20 mouse cellular contexts compared by ENCODE assay signal in genomic region chr17:87700101-87700500, GRCm38 (mm10). TPM values are rescaled to one million over a fixed set of nuclear protein-coding genes. Genes with fewer than 3 reads are reported as not detected.
A peak's percentile ranks its signal among the peaks of the same experiment; 100 is the strongest.
DNase-seq lines count a peak whose midpoint lies in the region; ATAC-seq lines count a peak whose summit lies in the region.
"Had no signal": no experiment of that assay in that cellular context is flagged by ENCODE, and none has a peak within 500 bp of the region (broad histone marks: within the 10 kb centered on the region; RNA-seq: fewer than 3 reads in every experiment).

No protein-coding gene starts in this region.

- H3K9ac ChIP-seq in limb, embryonic 11.5 days (ENCODE audit: low read length): no peak overlapping the region
- H3K9ac ChIP-seq: forebrain, embryonic 12.5 days; heart, embryonic 12.5 days; midbrain, embryonic 12.5 days had no signal

- no peak overlapping the region for H3K4me3 ChIP-seq in limb, embryonic 11.5 days (ENCODE audit: low read depth, low read length)
- no peak overlapping the region for H3K4me3 ChIP-seq in limb, embryonic 10.5 days
- H3K4me3 ChIP-seq: forebrain, embryonic 12.5 days; heart, embryonic 12.5 days; hindbrain, embryonic 10.5 days; midbrain, embryonic 12.5 days had no signal

- ATAC-seq in limb, embryonic 11.5 days (ENCODE audit: insufficient number of reproducible peaks, low FRiP score, low TSS enrichment, low read depth): peak; percentile 38
- ATAC-seq in inflammation-experienced regulatory T-cells, adult 6 months: no peak
- ATAC-seq: CD4-positive, CD25-positive, alpha-beta regulatory T cell, adult 4 months; hindbrain, embryonic 16.5 days had no signal

- H3K36me3 ChIP-seq in limb, embryonic 11.5 days (ENCODE audit: control insufficient read depth, insufficient read depth, low read length): 0 out of 2 replicates have a peak, but pooled peaks cover 5% of the 10 kb centered on the region
- H3K36me3 ChIP-seq in limb, embryonic 10.5 days: peaks cover 96% of the 10 kb centered on the region

- no peaks in the 10 kb centered on the region for H3K27me3 ChIP-seq in limb, embryonic 11.5 days (ENCODE audit: control insufficient read depth, insufficient read depth, low read length)
- H3K27me3 ChIP-seq in limb, embryonic 10.5 days (ENCODE audit: low read depth, poor library complexity, severe bottlenecking): no peaks in the 10 kb centered on the region
- H3K27me3 ChIP-seq: forebrain, embryonic 12.5 days; heart, embryonic 12.5 days; midbrain, embryonic 12.5 days had no signal

- peak; percentile 28 for DNase-seq in adrenal gland, postnatal 14 days
- no peak for DNase-seq in adrenal gland, postnatal 25 days
- DNase-seq in limb, embryonic 11.5 days (ENCODE audit: low spot score): peak; percentile 28
- DNase-seq in limb, embryonic 10.5 days (ENCODE audit: low spot score): no peak
- DNase-seq in testis, postnatal 10 days (ENCODE audit: low spot score): peak; percentile 23
- no peak for DNase-seq in testis, postnatal 14 days (ENCODE audit: low spot score)
- DNase-seq: cerebellum, adult 11-12 months; cerebellum, postnatal 10 days; heart, postnatal 10 days; kidney, postnatal 4 days; lung, adult 18-20 months; lung, postnatal 10 days; right cerebral cortex, postnatal 4 days had no signal

- no peak overlapping the region for H3K4me2 ChIP-seq in limb, embryonic 11.5 days (ENCODE audit: low read depth, severe bottlenecking)
- H3K4me2 ChIP-seq: forebrain, embryonic 12.5 days; heart, embryonic 12.5 days; midbrain, embryonic 12.5 days had no signal

- 0 out of 2 replicates have a peak, but pooled peaks cover 4% of the 10 kb centered on the region for H3K4me1 ChIP-seq in limb, embryonic 11.5 days (ENCODE audit: control insufficient read depth, insufficient read depth, low read length)
- H3K4me1 ChIP-seq in limb, embryonic 10.5 days: peaks cover 14% of the 10 kb centered on the region
- H3K4me1 ChIP-seq: hindbrain, embryonic 10.5 days had no signal

- no peak overlapping the region for H3K27ac ChIP-seq in limb, embryonic 11.5 days (replicated peaks; ENCODE audit: low read depth, low read length)
- no peak overlapping the region for H3K27ac ChIP-seq in limb, embryonic 10.5 days
- H3K27ac ChIP-seq: forebrain, embryonic 12.5 days; hindbrain, embryonic 10.5 days; midbrain, embryonic 12.5 days had no signal

- H3K9me3 ChIP-seq in limb, embryonic 11.5 days (ENCODE audit: control insufficient read depth, low read length): no peaks in the 10 kb centered on the region
- H3K9me3 ChIP-seq in limb, embryonic 10.5 days (replicated peaks): no peaks in the 10 kb centered on the region
- H3K9me3 ChIP-seq: forebrain, embryonic 12.5 days; heart, embryonic 12.5 days; hindbrain, embryonic 10.5 days; midbrain, embryonic 12.5 days had no signal

- 61% methylated on average over 8 of the region's 8 CpGs for WGBS in limb, embryonic 11.5 days
- 79% methylated on average over 8 of the region's 8 CpGs for WGBS in limb, embryonic 10.5 days

RNA-seq across cellular contexts. Expression of gene Msh2, which starts 28.0 kb away (rescaled TPM):
- 24.3 and 24.6 TPM in 2 replicates for total RNA-seq in adrenal gland, postnatal 14 days (2021)
- 24.7 and 31.0 TPM in 2 replicates for total RNA-seq in adrenal gland, postnatal 25 days (2021)
- polyA plus RNA-seq in limb, embryonic 11.5 days (2014; fragmentation: Nextera tagmentation; extraction: Ambion mirVana): 87.9 and 93.0 TPM in 2 replicates
- polyA plus RNA-seq in limb, embryonic 10.5 days (2016; fragmentation: Nextera tagmentation; extraction: Ambion mirVana): 120 and 130 TPM in 2 replicates
- 10 to 100 TPM; 48.8 to 53.9 (median 51.0) TPM for polyA plus RNA-seq in inflammation-experienced regulatory T-cells, adult 6 months (2017; shearing (Covaris generic))

Comparison
In these comparisons a context has a peak if more than half of its experiments do, and no peak if none do; other contexts are left out.
1. DNase-seq: peak in adrenal gland, postnatal 14 days (single experiment), limb, embryonic 11.5 days (single experiment) and testis, postnatal 10 days (single experiment); none in adrenal gland, postnatal 25 days (single experiment), limb, embryonic 10.5 days (single experiment) and testis, postnatal 14 days (single experiment).